Mouse (Mus musculus): ENCODE measurements around the gene Mapk8ip2. TPM values are rescaled to one million over a fixed set of nuclear protein-coding genes. Genes with fewer than 3 reads are reported as not detected.

Mapk8ip2 gene
- polyA plus RNA-seq, 2 experiments from 2014 or later, result 0.32 to 0.44 TPM

GRCm38 (mm10) chr15:89488182-89488581, 34.5 kb downstream of the Mapk8ip2 start:
- no peak for ATAC-seq

- no peak for ATAC-seq
Measured at GRCm38 (mm10) chr15:89488611-89489117, 35.0 kb downstream of the Mapk8ip2 start.

GRCm38 (mm10) chr15:89494970-89495369, 41.3 kb downstream of the Mapk8ip2 start:
- ATAC-seq, result no peak

GRCm38 (mm10) chr15:89496131-89496530, 42.4 kb downstream of the Mapk8ip2 start:
- ATAC-seq, result no peak

- no peak for ATAC-seq
Measured at GRCm38 (mm10) chr15:89496841-89497240, 43.1 kb downstream of the Mapk8ip2 start.

- no peak for ATAC-seq
Measured at GRCm38 (mm10) chr15:89497391-89498048, 43.8 kb downstream of the Mapk8ip2 start.

GRCm38 (mm10) chr15:89498049-89498960, 44.6 kb downstream of the Mapk8ip2 start:
- no peak for ATAC-seq

GRCm38 (mm10) chr15:89498961-89499688, 45.4 kb downstream of the Mapk8ip2 start, which contains the start of gene Shank3:
Shank3 (plus strand) TSS chr15:89499623.
- no peak for ATAC-seq

- ATAC-seq, result no peak
Measured at GRCm38 (mm10) chr15:89499784-89500220, 46.1 kb downstream of the Mapk8ip2 start.

GRCm38 (mm10) chr15:89500221-89500791, 46.6 kb downstream of the Mapk8ip2 start:
- no peak for ATAC-seq

GRCm38 (mm10) chr15:89501321-89501720, 47.6 kb downstream of the Mapk8ip2 start:
- ATAC-seq, result no peak

- no peak for ATAC-seq
Measured at GRCm38 (mm10) chr15:89504838-89505237, 51.1 kb downstream of the Mapk8ip2 start.

GRCm38 (mm10) chr15:89507751-89508150, 54.0 kb downstream of the Mapk8ip2 start:
- ATAC-seq, result no peak

- ATAC-seq, result no peak
Measured at GRCm38 (mm10) chr15:89512679-89513078, 59.0 kb downstream of the Mapk8ip2 start.

Other genes with a start within 250 kb of the Mapk8ip2 start
- 10 to 100 TPM; 25.3 to 28.0 TPM for gene Ppp6r2, start 242.4 kb upstream of the Mapk8ip2 start, polyA plus RNA-seq (2017; shearing (Covaris generic))
- gene Sbf1, start 138.6 kb upstream of the Mapk8ip2 start, polyA plus RNA-seq (2017; shearing (Covaris generic)), result 100 to 1,000 TPM in 1 of 2 experiments, 10 to 100 TPM in 1; 87.6 to 124 TPM
- not detected for gene Adm2, start 131.2 kb upstream of the Mapk8ip2 start, polyA plus RNA-seq (2017; shearing (Covaris generic))
- not detected for gene Miox, start 119.5 kb upstream of the Mapk8ip2 start, polyA plus RNA-seq (2017; shearing (Covaris generic))
- gene Lmf2, start 98.3 kb upstream of the Mapk8ip2 start, polyA plus RNA-seq (2017; shearing (Covaris generic)), result 10 to 100 TPM; 23.5 to 40.7 TPM
- 100 to 1,000 TPM; 189 to 193 TPM for gene Ncaph2, start 98.2 kb upstream of the Mapk8ip2 start, polyA plus RNA-seq (2017; shearing (Covaris generic))
- 1 to 10 TPM; 1.6 to 3.0 TPM for gene Sco2, start 80.1 kb upstream of the Mapk8ip2 start, polyA plus RNA-seq (2017; shearing (Covaris generic))
- not detected for gene Tymp, start 76.9 kb upstream of the Mapk8ip2 start, polyA plus RNA-seq (2017; shearing (Covaris generic))
- gene Odf3b, start 74.6 kb upstream of the Mapk8ip2 start, polyA plus RNA-seq (2017; shearing (Covaris generic)), result 1 to 10 TPM in 1 of 2 experiments, not detected in 1; 2.5 TPM
- gene Klhdc7b, start 69.0 kb upstream of the Mapk8ip2 start, polyA plus RNA-seq (2017; shearing (Covaris generic)), result not detected
- gene Syce3, start 43.4 kb upstream of the Mapk8ip2 start, polyA plus RNA-seq (2017; shearing (Covaris generic)), result not detected
- gene Cpt1b, start 28.1 kb upstream of the Mapk8ip2 start, polyA plus RNA-seq (2017; shearing (Covaris generic)), result under 1 TPM; 0.28 to 0.62 TPM
- 1 to 10 TPM; 5.7 to 8.2 TPM for gene C730034F03Rik, start 24.3 kb upstream of the Mapk8ip2 start, polyA plus RNA-seq (2017; shearing (Covaris generic))
- not detected for gene Gm44502, start 24.2 kb upstream of the Mapk8ip2 start, polyA plus RNA-seq (2017; shearing (Covaris generic))
- 10 to 100 TPM; 54.6 to 66.7 TPM for gene Chkb, start 24.0 kb upstream of the Mapk8ip2 start, polyA plus RNA-seq (2017; shearing (Covaris generic))
- 10 to 100 TPM; 10.2 to 12.6 TPM for gene Arsa, start 23.5 kb downstream of the Mapk8ip2 start, polyA plus RNA-seq (2017; shearing (Covaris generic))
- not detected for gene Shank3, start 45.7 kb downstream of the Mapk8ip2 start, polyA plus RNA-seq (2017; shearing (Covaris generic))
- gene Acr, start 114.4 kb downstream of the Mapk8ip2 start, polyA plus RNA-seq (2017; shearing (Covaris generic)), result not detected
- gene Rabl2, start 138.0 kb downstream of the Mapk8ip2 start, polyA plus RNA-seq (2017; shearing (Covaris generic)), result 1 to 10 TPM; 1.3 to 2.2 TPM